Comparison of ENCODE assay signal across 9 mouse cellular contexts in the genomic region with DNA sequence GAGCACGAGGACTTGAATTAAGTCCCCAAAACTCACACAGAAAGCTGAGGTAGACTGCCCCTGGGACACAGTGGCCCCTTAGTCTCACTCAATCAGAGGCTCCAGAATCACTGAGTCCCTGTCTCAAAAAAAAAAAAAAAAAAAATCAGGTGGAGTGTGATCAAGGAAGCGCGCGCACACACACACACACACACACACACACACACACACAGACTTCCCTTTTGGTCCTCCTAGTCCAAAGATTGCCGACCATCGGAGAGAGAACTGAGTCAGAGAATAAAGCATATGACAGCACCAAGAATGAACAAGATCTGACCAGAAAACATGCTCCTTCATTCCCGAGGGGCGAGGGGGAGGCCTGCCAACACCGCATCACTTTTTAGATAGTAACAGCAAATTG. TPM values are rescaled to one million over a fixed set of nuclear protein-coding genes. Genes with fewer than 3 reads are reported as not detected.
DNase-seq lines count a peak whose midpoint lies in the region; ATAC-seq and TF ChIP-seq lines count a peak whose summit lies in the region.
"Had no signal": no experiment of that assay in that cellular context is flagged by ENCODE, and none has a peak within 500 bp of the region (broad histone marks: within the 10 kb centered on the region; RNA-seq: fewer than 3 reads in every experiment).

No protein-coding gene starts in this region.

- H3K36me3 ChIP-seq in heart, embryonic 15.5 days: peaks cover 3% of the 10 kb centered on the region; the same call in 1 of the 2 replicates
- H3K36me3 ChIP-seq in MEL (ENCODE audit: control insufficient read depth in 1 of 2, insufficient read depth in 2 of 2, low read length in 2 of 2): peaks cover 0 to 11% of the 10 kb centered on the region in 2 experiments; a peak in 3 of 4 replicates
- H3K36me3 ChIP-seq in hindbrain, embryonic 12.5 days: peaks cover 12% of the 10 kb centered on the region
- peaks cover 12% of the 10 kb centered on the region for H3K36me3 ChIP-seq in midbrain, embryonic 13.5 days

- 72% methylated on average over 9 of the region's 9 CpGs for WGBS in heart, embryonic 15.5 days
- WGBS in hindbrain, embryonic 12.5 days: 80% methylated on average over 9 of the region's 9 CpGs
- WGBS in midbrain, embryonic 13.5 days: 83% methylated on average over 9 of the region's 9 CpGs

- peaks cover 56% of the 10 kb centered on the region for H3K79me2 ChIP-seq in MEL (ENCODE audit: control insufficient read depth, insufficient read depth, low read length, poor library complexity)

- H3K27ac ChIP-seq in heart, embryonic 15.5 days: no peak overlapping the region
- H3K27ac ChIP-seq in MEL (ENCODE audit: control insufficient read depth, low read depth, low read length): no peak overlapping the region
- H3K27ac ChIP-seq in hindbrain, embryonic 12.5 days: no peak overlapping the region
- H3K27ac ChIP-seq in midbrain, embryonic 13.5 days: no peak overlapping the region

- peak overlapping the region; percentile 68 for H3K4me2 ChIP-seq in heart, embryonic 15.5 days
- H3K4me2 ChIP-seq in hindbrain, embryonic 12.5 days (replicated peaks): peak overlapping the region; percentile 95
- H3K4me2 ChIP-seq in midbrain, embryonic 13.5 days (replicated peaks): peak overlapping the region; percentile 87

- peaks cover 31% of the 10 kb centered on the region for H3K4me1 ChIP-seq in heart, embryonic 15.5 days (replicated peaks)
- peaks cover 2 to 13% of the 10 kb centered on the region in 2 experiments; a peak in 3 of 4 replicates for H3K4me1 ChIP-seq in MEL (ENCODE audit: control insufficient read depth in 1 of 2, insufficient read depth in 2 of 2, low read length in 2 of 2)
- peaks cover 13% of the 10 kb centered on the region for H3K4me1 ChIP-seq in hindbrain, embryonic 12.5 days
- H3K4me1 ChIP-seq in midbrain, embryonic 13.5 days (replicated peaks): peaks cover 40% of the 10 kb centered on the region

- ATAC-seq in heart, embryonic 15.5 days (replicated peaks; ENCODE audit: insufficient number of reproducible peaks, insufficient read depth, low FRiP score, low read depth): no peak
- ATAC-seq in hindbrain, embryonic 12.5 days (ENCODE audit: low FRiP score): no peak
- ATAC-seq in midbrain, embryonic 13.5 days: no peak
- ATAC-seq in monocyte, adult 5-6 weeks (replicated peaks; ENCODE audit: insufficient number of reproducible peaks, low FRiP score, low TSS enrichment, poor library complexity, severe bottlenecking): no peak

- TF ChIP-seq CTCF in MEL (IDR thresholded peaks at IDR 0.05 in 2 of 3, conservative IDR thresholded peaks at IDR 0.05 in 1 of 3; ENCODE audit: control insufficient read depth in 1 of 3, insufficient read depth in 1 of 3, low read depth in 2 of 3, low read length in 3 of 3, poor library complexity in 1 of 3, severe bottlenecking in 1 of 3): no peak

- peak overlapping the region; percentile 96 for H3K4me3 ChIP-seq in heart, embryonic 15.5 days
- peak overlapping the region; percentile 66 to 67 for H3K4me3 ChIP-seq in MEL (ENCODE audit: control insufficient read depth in 1 of 2, insufficient read depth in 1 of 2, low read depth in 2 of 2, low read length in 2 of 2)
- H3K4me3 ChIP-seq in hindbrain, embryonic 12.5 days: peak overlapping the region; percentile 87
- H3K4me3 ChIP-seq in midbrain, embryonic 13.5 days (replicated peaks): peak overlapping the region; percentile 75

- H3K9ac ChIP-seq in heart, embryonic 15.5 days: peak overlapping the region; percentile 97
- H3K9ac ChIP-seq in MEL (ENCODE audit: control insufficient read depth, low read depth, low read length, poor library complexity, severe bottlenecking): peak overlapping the region; percentile 91
- H3K9ac ChIP-seq in hindbrain, embryonic 12.5 days: peak overlapping the region; percentile 90
- H3K9ac ChIP-seq in midbrain, embryonic 13.5 days (replicated peaks): peak overlapping the region; percentile 90

- H3K9me3 ChIP-seq in heart, embryonic 15.5 days (replicated peaks): no peaks in the 10 kb centered on the region
- H3K9me3 ChIP-seq in MEL (replicated peaks; ENCODE audit: insufficient read depth, low read length): no peaks in the 10 kb centered on the region
- no peaks in the 10 kb centered on the region for H3K9me3 ChIP-seq in hindbrain, embryonic 12.5 days (replicated peaks)
- no peaks in the 10 kb centered on the region for H3K9me3 ChIP-seq in midbrain, embryonic 13.5 days

- DNase-seq in heart, postnatal 4 days: no peak
- DNase-seq in MEL (ENCODE audit: low read depth, low spot score): peak; percentile 28
- DNase-seq in cerebellum, adult 11-12 months: no peak
- DNase-seq in thymus, postnatal 4 days: no peak

- no peak for TF ChIP-seq POLR2A in MEL (IDR thresholded peaks at IDR 0.05; ENCODE audit: control insufficient read depth in 1 of 2, insufficient read depth in 1 of 2, low read depth in 1 of 2, low read length in 2 of 2, poor library complexity in 1 of 2)

- no peak for TF ChIP-seq EP300 in MEL (IDR thresholded peaks at IDR 0.05; ENCODE audit: low read depth in 1 of 2, low read length in 2 of 2)

- no peak for TF ChIP-seq RAD21 in MEL (IDR thresholded peaks at IDR 0.05; ENCODE audit: low read depth, low read length)

- H3K27me3 ChIP-seq in heart, embryonic 15.5 days: no peaks in the 10 kb centered on the region
- no peaks in the 10 kb centered on the region for H3K27me3 ChIP-seq in MEL (ENCODE audit: control insufficient read depth in 1 of 2, insufficient read depth in 2 of 2, low read length in 2 of 2)
- no peaks in the 10 kb centered on the region for H3K27me3 ChIP-seq in hindbrain, embryonic 12.5 days
- H3K27me3 ChIP-seq in midbrain, embryonic 13.5 days: no peaks in the 10 kb centered on the region

TF ChIP-seq in MEL, 35 proteins besides CTCF, POLR2A, EP300 and RAD21:
- TF ChIP-seq MAX (IDR thresholded peaks at IDR 0.05; ENCODE audit: low read length) (no peak), MAFK (IDR thresholded peaks at IDR 0.05; ENCODE audit: borderline replicate concordance, low read depth, low read length) (no peak), ZNF384 (IDR thresholded peaks at IDR 0.05; ENCODE audit: low read depth, low read length) (peak; percentile 82)

RNA-seq across cellular contexts. Expression of gene Mbtps1, which starts 1.4 kb away (rescaled TPM):
- 57.2 and 75.0 TPM in 2 replicates for polyA plus RNA-seq in heart, embryonic 15.5 days (2015; fragmentation: Nextera tagmentation; extraction: Ambion mirVana)
- total RNA-seq in heart, postnatal 4 days (2021): 10 to 100 TPM; 68.6 to 70.0 TPM
- total RNA-seq in MEL (2012; rRNA removed): 32.7 and 33.1 TPM in 2 replicates
- 10 to 100 TPM in 1 of 2 experiments, not detected in 1; 59.9 TPM for polyA plus RNA-seq in MEL (2012; ENCODE audit: insufficient read depth in 1 of 2, insufficient read length in 2 of 2, low read depth in 1 of 2, low replicate concordance in 2 of 2, missing spikeins in 1 of 2)
- polyA plus RNA-seq in hindbrain, embryonic 12.5 days (2016; fragmentation: Nextera tagmentation; extraction: Ambion mirVana): 103 and 110 TPM in 2 replicates
- polyA plus RNA-seq in midbrain, embryonic 13.5 days (2015; fragmentation: Nextera tagmentation; extraction: Ambion mirVana): 67.7 and 70.4 TPM in 2 replicates
- 25.1 to 55.3 TPM (median 48.6 TPM) in 3 replicates for total RNA-seq in monocyte, adult 5-6 weeks (2017)

RNA-seq across cellular contexts. Expression of gene Hsdl1, which starts 17.9 kb away (rescaled TPM):
- polyA plus RNA-seq in heart, embryonic 15.5 days (2015; fragmentation: Nextera tagmentation; extraction: Ambion mirVana): 25.4 and 39.8 TPM in 2 replicates
- total RNA-seq in heart, postnatal 4 days (2021): 10 to 100 TPM; 18.4 to 20.2 TPM
- 32.3 and 37.1 TPM in 2 replicates for total RNA-seq in MEL (2012; rRNA removed)
- polyA plus RNA-seq in MEL (2012; ENCODE audit: insufficient read depth in 1 of 2, insufficient read length in 2 of 2, low read depth in 1 of 2, low replicate concordance in 2 of 2, missing spikeins in 1 of 2): 10 to 100 TPM; 29.4 to 46.3 TPM
- 85.3 and 91.1 TPM in 2 replicates for polyA plus RNA-seq in hindbrain, embryonic 12.5 days (2016; fragmentation: Nextera tagmentation; extraction: Ambion mirVana)
- polyA plus RNA-seq in midbrain, embryonic 13.5 days (2015; fragmentation: Nextera tagmentation; extraction: Ambion mirVana): 153 and 157 TPM in 2 replicates
- 25.5 to 34.2 TPM (median 27.4 TPM) in 3 replicates for total RNA-seq in monocyte, adult 5-6 weeks (2017)

RNA-seq across cellular contexts. Expression of gene Dnaaf1, which starts 17.9 kb away (rescaled TPM):
- polyA plus RNA-seq in heart, embryonic 15.5 days (2015; fragmentation: Nextera tagmentation; extraction: Ambion mirVana): 0.16 and 0.27 TPM in 2 replicates
- total RNA-seq in heart, postnatal 4 days (2021): not detected
- total RNA-seq in MEL (2012; rRNA removed): 0.36 and 0.54 TPM in 2 replicates
- polyA plus RNA-seq in MEL (2012; ENCODE audit: insufficient read depth in 1 of 2, insufficient read length in 2 of 2, low read depth in 1 of 2, low replicate concordance in 2 of 2, missing spikeins in 1 of 2): under 1 TPM in 1 of 2 experiments, not detected in 1; 0.19 TPM
- polyA plus RNA-seq in hindbrain, embryonic 12.5 days (2016; fragmentation: Nextera tagmentation; extraction: Ambion mirVana): 0.61 TPM in 2 replicates
- polyA plus RNA-seq in midbrain, embryonic 13.5 days (2015; fragmentation: Nextera tagmentation; extraction: Ambion mirVana): 0.12 and 0.15 TPM in 2 replicates
- total RNA-seq in monocyte, adult 5-6 weeks (2017): 1.3 TPM in 1 of 3 replicates, not detected in the others
- total RNA-seq: hematopoietic stem cell, adult 5-6 weeks had no signal

RNA-seq across cellular contexts. Expression of gene Taf1c, which starts 47.9 kb away (rescaled TPM):
- 4.1 and 8.8 TPM in 2 replicates for polyA plus RNA-seq in heart, embryonic 15.5 days (2015; fragmentation: Nextera tagmentation; extraction: Ambion mirVana)
- total RNA-seq in heart, postnatal 4 days (2021): 1 to 10 TPM; 4.3 to 4.5 TPM
- total RNA-seq in MEL (2012; rRNA removed): 21.2 and 28.8 TPM in 2 replicates
- polyA plus RNA-seq in MEL (2012; ENCODE audit: insufficient read depth in 1 of 2, insufficient read length in 2 of 2, low read depth in 1 of 2, low replicate concordance in 2 of 2, missing spikeins in 1 of 2): 10 to 100 TPM in 1 of 2 experiments, not detected in 1; 32.0 TPM
- 13.2 and 14.9 TPM in 2 replicates for polyA plus RNA-seq in hindbrain, embryonic 12.5 days (2016; fragmentation: Nextera tagmentation; extraction: Ambion mirVana)
- 14.9 and 15.1 TPM in 2 replicates for polyA plus RNA-seq in midbrain, embryonic 13.5 days (2015; fragmentation: Nextera tagmentation; extraction: Ambion mirVana)
- total RNA-seq in monocyte, adult 5-6 weeks (2017): 4.6 to 8.2 TPM (median 6.0 TPM) in 3 replicates

RNA-seq across cellular contexts. Expression of gene Adad2, which starts 55.4 kb away (rescaled TPM):
- polyA plus RNA-seq in heart, embryonic 15.5 days (2015; fragmentation: Nextera tagmentation; extraction: Ambion mirVana): not detected in 2 replicates
- not detected for total RNA-seq in heart, postnatal 4 days (2021)
- total RNA-seq in MEL (2012; rRNA removed): not detected in 2 replicates
- polyA plus RNA-seq in MEL (2012; ENCODE audit: insufficient read depth in 1 of 2, insufficient read length in 2 of 2, low read depth in 1 of 2, low replicate concordance in 2 of 2, missing spikeins in 1 of 2): not detected
- 0.18 TPM in 1 of 2 replicates, not detected in the other for polyA plus RNA-seq in hindbrain, embryonic 12.5 days (2016; fragmentation: Nextera tagmentation; extraction: Ambion mirVana)
- not detected in 2 replicates for polyA plus RNA-seq in midbrain, embryonic 13.5 days (2015; fragmentation: Nextera tagmentation; extraction: Ambion mirVana)
- not detected in 3 replicates for total RNA-seq in monocyte, adult 5-6 weeks (2017)
- total RNA-seq: hematopoietic stem cell, adult 5-6 weeks had no signal
